Mouse (Mus musculus) heart, postnatal 25 days (tissue): ENCODE data around the gene Derl3. TPM values are rescaled to one million over a fixed set of nuclear protein-coding genes. Genes with fewer than 3 reads are reported as not detected.
A peak's percentile ranks its signal among the peaks of the same experiment; 100 is the strongest.

Experiments
- DNase-seq: peaks from one replicate; pipeline ENCODE4 v3.0.0; 2022; ENCODE audit warnings: low spot score
- intact Hi-C: fragments of 180-260 bp; cut with DNase I; formaldehyde crosslinking; loops from one replicate; pipeline ENCODE4 v1.15.1; 2025
- total RNA-seq, 2 experiments: library from RNA; stranded (reverse); gene quantifications; 2 replicates each; pipeline ENCODE4 v1.2.3; 2021

Gene Derl3
- total RNA-seq, 2 experiments from 2014 or later, result 0.26 to 0.78 TPM

DNA sequence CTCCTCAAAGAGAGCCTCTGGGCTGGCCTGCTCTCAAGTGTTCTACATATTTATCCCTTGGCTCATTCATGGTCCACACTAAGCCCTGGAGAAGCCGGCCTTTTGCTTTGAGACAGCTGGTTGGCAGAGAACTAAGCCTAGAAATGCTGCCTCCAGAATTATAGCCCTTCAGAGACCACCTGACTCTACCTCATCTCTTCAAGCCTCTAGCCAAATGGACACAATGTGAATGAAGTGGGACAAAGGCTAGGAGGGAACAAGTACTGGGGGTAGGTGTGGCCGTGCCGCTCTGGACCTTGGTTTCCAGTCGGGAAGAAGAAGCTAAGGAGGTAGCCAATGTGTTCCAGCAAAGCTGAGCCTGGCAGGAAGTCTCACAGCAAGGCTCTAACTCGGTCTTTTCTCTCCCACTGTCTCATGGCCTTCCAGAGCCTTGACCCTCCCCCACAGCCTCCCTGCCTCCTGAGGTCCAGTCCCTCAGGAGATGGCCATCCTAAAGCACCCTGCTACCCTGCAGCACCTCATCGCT is 4.9 kb downstream of the Derl3 start:
- intact Hi-C loops, result no loop called here
- no peak for DNase-seq

DNA sequence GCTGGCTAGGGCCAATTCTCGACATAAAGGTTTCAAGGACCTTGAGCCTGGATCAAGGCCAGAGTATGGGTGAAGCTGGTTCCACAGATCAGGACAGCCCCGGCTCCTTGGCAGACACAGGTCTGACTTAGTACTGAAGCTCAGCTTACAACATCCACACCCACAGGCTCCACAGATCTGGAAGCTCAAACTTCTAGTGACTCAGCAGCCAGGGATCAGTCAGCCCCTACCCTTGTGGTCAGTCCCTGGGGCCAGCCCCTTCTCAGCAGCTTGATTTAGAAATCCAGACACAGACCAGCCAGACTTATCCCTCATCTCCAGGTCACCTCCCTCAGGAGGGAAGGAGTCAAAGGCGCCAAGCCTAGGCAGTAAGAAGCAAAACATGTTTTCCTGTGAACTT is 5.6 kb downstream of the Derl3 start:
- intact Hi-C loops, result no loop called here

DNA sequence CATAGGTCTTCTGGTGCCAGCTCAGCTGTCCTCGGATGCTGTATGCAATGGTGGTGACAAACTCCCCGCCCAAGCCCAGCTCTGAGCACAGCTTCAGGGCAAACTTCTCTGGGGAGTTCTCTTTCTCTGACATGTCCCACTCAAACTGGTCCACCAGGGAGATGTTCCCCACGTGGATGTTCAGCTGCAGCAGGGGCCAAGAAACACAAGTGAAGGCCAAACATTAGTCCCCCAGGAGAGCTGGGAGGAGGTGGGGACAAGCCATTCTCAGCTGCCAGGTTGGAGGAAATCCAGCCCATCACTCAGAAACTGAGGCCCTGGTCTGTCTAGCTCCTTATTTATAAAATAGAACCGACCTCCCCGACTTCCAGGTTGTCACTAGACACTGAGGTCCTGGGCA is 11.2 kb downstream of the Derl3 start:
- DNase-seq, result no peak
- intact Hi-C loops, result no loop called here

More for the DNA sequence above, 5.6 kb downstream of the Derl3 start:
- peak; percentile 72 for DNase-seq

DNA sequence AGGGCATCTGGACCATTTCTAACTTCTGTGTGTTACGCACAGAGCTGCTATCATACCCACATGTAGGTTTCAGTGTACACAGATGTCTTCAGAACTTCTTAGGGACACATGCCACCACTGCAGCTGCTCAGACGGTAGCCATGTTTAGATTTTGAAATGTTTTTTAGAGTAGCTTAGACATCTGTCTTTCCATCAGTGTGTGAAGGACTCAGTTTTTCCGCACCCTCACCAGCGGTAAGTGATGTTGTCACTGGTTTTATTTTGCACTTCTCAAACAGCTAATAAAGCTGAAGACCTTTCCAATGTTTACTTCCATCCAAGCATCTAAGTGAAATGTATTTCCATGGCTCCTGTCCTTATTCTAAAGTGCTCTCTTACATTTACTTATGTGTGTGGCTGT is 13.7 kb downstream of the Derl3 start:
- DNase-seq, result no peak
- intact Hi-C loops, result no loop called here

DNA sequence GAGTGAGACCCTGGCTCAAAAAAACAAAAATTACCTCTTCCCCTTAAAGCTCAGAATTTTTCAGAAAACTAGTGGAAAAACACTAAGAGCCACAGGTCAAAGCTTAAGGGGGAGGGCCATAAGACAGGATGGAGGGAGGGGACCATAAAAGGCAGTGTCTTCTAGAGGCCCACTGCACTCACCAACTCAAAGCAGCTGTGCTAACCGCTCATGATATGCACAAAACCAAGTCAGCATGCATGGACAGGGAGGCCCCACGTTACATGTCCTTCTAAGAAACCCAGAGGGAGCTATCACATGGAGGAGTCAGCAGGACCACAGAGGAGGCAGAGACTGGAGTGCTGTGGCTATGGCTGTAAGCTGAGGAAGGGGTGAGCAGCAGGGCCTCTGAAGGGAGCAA is 17.5 kb downstream of the Derl3 start:
- no peak for DNase-seq
- intact Hi-C loops, result no loop called here

DNA sequence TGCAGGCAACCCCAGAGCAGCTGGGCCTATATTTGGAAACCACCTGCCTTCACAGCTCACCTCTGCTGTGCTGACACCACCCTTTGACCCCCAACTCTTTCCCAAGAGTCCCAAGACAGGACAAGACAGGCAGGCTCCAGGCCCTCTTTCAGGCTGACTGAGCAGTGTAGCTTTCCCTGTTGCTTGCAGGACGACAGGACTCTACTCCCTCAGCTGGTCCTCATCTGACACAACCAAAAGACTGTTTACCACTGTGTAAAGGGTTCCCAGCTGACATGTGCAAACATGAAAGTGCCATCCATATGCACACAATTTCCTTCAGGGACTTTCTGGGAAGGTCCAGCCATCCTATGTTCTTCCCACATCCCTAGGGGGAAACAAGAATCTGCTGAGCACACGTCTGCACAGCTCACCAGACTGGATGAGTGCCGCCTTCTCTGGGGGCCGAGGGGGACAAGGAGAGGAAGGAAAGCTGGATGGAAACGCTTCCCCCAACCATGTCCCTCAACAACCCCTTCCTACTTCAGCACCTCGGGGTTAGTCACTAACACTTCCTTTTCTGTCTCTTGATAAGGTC is 19.9 kb downstream of the Derl3 start:
- intact Hi-C loops, result no loop called here
- DNase-seq, result no peak

DNA sequence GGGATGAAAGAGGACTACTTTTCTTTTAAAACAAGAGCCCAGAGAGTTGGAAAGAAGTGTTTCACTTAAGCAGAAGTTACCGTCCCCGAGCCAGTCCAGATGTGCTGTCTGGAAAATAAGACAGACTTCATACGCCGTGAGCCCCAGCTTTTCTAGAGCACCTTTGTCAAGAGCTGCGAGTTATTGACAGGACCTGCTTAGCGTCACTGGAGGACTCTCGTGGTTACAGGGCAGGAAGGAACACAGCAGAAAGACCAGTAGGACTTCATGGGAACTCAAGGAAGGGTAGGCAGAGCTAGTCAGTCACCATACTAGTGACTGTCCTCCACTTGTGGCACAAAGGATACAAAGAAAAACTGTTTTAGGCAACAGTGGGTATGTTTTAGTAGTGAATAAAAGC is 22.3 kb downstream of the Derl3 start:
- DNase-seq, result no peak

DNA sequence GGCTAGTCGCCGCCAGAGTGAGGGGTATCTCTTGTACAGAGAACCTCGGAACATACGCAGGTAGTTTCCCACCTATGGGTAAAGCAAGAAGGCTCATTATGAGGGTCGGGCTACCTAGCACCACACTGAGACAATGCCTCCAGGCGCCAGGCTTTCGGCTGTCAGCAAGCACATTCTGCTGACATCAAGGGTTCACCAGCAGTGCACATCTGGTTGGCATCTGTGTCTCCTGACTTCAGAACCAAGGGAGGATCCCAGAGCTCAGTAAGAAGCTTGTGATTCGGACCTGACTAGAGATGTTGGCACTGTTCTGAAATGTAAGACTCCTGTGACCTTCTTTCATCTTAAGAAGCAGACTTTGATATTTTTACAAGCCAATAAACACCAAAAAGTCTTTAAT is 23.6 kb downstream of the Derl3 start:
- no peak for DNase-seq
- intact Hi-C loops, result no loop called here

More for the DNA sequence above, 22.3 kb downstream of the Derl3 start:
- intact Hi-C loops, result no loop called here

DNA sequence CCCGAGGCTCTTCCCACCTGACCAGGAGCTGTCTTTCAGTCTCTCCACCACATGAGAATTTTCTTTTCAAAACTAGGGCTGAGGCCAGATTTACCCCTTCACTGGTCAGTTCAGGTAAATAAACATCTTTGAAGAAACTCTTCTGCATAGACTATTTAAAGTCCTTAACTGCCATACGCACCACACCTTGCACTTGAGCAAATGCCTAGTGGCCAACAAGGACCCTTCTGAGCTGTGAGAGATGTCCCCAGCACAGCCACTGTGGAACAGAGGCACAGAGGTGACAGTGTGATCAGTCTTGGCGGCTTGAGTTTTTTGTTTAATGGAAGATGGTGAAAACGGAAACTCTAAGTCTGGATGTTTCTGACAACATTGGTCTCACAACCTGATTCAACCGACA is 25.8 kb downstream of the Derl3 start:
- no peak for DNase-seq
- intact Hi-C loops, result loop anchor here (2.0 kb wide), 1 partner anchor 18 kb away; no protein-coding TSS in a partner anchor

DNA sequence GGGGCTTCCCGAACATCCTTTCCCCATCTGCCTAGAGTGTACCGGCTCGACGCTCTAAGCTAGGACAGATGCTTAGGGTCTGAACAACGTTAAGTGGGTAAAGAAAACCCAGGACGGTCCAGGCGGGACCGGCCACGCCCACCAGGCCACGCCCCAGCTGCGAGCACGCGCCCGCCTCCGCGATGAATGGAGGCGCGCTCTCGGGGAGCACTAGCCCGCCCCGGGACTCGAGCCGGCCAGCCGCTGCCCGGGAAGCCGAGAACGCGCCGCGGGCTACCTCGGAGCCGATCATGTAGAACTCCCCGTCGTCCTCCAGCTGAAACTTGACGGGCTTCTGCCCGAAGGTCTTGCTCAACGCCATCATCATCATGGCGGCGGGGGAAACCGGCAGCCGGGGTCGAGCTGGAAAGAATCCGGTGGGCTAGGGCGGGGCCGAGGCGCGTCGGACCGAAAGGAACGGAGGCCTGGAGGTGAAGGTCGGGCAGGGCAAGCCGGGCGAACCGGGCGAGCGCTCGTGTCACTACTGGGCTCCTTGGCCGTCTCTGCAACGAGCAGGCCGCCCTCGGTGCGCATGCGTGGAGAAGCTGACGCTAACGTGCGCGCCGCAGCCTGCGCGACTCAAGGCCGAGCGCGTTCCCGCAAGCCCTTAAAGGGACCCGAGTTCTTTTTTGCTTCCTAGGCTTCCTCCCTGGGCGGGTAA is 28.0 kb downstream of the Derl3 start, which contains the start of gene Smarcb1:
Gene Smarcb1 (minus strand): TSS at position 592 of the 700 bp plus-strand sequence.
- intact Hi-C loops, result loop anchor here (2.0 kb wide), 1 partner anchor 30 kb away; no protein-coding TSS in a partner anchor
- peak; percentile 91 for DNase-seq

DNA sequence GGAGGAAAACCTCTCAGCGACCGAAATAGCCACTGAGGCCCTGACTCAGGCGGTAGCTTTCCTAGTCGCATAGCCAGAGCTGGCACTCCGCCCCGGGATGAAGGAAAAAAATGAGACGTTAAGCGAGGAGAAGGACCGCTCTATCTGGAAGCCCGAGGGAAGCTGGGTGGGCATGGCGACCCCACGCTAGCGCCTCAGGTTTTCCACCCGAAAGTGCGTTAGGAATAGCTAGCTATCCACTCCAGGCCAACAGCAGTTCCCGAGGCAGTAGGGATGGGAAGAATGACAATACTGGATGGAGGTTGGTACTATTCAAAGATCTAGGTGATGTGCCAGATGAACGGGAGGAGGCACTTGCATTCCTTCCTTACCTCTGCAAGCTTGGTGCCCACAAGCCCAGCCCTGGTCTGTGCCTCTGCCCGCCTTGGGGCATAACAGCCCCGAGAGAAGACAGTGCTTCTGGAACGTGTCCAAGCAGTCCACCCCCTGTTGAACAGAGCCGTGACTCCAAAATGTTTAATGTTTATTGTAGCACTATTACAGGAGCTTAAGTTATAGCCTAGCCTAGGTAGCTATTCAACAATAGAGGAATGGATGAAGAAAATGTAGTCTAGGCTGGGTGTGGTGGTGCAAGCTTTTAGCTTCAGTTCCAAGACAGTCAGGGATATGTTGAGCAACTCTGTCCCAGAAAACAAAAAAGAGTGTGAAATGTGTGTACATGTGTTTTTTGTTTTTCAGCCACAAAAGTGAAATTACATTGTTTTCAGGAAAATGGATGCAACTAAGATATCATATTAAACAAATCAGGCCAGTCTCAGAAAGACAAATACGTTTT is 28.7 kb downstream of the Derl3 start:
- no peak for DNase-seq
- intact Hi-C loops, result loop anchor here (2.0 kb wide), 1 partner anchor 29 kb away; no protein-coding TSS in a partner anchor

DNA sequence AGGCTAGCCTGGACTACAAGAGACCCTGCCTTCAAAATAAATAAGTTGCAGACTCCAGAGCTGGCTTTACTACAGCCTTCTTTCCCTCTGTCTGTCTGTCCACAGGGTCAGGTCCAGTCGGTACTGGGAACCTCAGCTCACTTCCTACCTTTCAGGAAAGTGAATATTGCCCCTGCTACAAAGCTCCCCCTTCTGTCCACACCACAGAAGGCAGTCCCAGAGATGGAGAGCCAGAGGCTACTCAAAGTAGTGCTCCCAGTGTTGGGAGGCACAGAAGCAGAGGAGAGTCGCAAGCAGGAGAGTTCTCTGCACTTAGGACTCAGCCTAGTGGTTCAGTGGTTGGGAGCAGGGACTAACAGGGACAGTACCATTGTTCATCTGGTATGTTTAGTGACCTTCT is 31.1 kb downstream of the Derl3 start:
- intact Hi-C loops, result no loop called here

DNA sequence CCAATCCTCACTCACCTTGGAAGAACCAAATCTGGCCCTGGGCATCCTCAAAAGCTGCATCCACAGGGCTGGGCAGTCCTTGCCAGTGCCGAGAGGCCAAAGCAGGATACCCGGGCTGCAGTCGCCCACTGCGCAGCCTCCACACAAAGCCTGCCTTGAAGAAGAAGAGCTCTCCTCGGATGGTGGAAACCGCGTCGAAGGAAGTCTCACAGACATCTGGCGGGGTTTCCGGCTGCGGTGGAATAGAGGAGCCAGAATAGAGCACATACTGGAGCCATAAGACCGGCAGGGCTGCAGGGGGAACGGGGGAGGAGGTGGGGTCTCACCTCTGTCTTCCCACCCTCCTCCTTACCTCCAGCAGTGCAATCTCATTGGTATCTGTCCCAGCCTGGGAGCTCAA is 33.2 kb downstream of the Derl3 start:
- no peak for DNase-seq
- intact Hi-C loops, result no loop called here

More for the DNA sequence above, 31.1 kb downstream of the Derl3 start:
- DNase-seq, result no peak

DNA sequence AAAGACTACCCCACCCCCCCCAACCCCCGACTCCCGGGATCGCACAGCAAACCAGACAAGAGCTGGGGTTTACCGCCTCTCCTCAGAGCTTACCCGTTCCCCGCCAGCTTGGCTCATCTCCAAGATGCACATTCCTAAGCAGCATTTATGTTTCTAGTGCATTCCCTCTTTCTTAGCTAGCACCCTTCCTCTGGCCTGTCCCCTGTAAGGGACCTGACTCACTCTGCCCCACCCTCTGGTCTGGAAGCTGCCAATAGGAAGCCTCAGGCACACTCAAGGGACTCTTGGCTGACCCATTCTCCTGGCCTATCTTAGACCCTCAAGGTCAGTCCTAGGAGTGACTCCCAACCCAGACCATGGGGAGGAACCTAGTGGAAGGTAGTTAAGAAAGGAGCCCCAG is 37.1 kb downstream of the Derl3 start:
- intact Hi-C loops, result no loop called here
- no peak for DNase-seq

DNA sequence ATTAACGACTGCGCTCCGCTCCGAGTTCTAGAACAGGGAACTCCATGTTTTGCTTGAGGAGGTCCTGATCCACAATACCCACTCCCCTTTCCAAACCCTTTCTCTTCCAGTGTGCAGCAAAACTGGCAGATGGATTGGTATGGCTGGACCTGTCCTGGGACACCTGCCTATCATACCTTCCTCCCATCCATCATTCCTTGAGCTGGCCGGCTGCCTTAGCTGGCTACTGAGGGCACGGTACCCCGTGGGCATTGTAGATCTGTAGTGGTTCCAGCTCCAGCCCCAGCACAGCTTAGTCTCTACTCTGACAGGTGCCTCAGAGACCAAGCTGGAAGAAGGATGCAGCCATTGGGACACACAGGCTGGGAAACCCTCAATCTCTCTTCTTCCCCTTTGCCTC is 38.1 kb downstream of the Derl3 start:
- intact Hi-C loops, result no loop called here
- DNase-seq, result no peak

DNA sequence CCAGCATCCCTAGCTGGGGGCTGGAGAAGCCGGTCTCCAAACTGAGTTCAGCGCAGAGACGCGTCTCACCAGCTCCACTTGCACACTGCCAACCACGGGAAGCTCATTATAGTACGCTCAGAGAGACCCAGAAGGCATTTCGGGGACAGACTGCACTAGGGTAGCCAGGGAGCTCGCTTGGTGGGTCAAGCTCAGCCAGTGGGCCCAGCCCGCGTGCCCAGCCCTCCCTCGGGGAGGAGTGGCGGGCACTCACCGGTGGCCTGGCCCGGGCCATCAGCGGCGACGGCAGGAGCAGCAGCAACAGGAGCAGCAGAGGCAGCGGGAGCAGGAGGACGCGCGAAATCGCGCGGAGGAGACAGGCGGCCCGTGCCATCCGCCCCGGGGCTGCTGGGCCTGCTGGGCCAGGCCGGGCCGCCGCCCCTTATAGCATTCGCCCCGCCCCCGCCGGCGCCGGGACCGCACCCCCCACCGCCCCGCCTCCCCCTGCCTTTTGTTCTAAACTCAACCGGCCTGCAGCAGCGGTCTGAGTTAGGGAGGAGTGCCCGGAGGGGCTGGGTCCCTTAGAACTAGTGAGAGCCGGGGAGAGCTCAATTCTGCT is 39.0 kb downstream of the Derl3 start:
- peak; percentile 33 for DNase-seq
- intact Hi-C loops, result no loop called here

DNA sequence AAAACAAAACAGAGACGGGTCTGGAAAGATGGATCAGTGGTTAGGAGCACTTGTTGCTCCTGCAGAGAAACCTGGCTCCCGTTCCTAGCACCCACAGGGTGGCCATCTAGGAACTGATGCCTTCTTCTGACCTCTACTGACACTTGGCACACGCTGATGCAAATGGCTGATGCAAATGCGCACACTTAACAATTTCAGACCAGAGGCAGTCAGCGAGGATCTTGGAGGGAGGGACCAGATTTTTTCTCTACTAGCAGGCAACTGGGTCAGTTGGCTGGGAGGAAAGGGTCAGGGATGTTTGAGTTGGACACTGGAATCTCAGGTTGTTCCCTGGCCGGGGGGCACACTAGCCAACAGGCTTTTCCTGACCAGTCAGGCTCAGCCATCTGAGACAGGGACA is 39.7 kb downstream of the Derl3 start, which contains the start of gene Chchd10:
Gene Chchd10 (plus strand): TSS at position 240 of the 400 bp plus-strand sequence.
- intact Hi-C loops, result no loop called here
- DNase-seq, result no peak

DNA sequence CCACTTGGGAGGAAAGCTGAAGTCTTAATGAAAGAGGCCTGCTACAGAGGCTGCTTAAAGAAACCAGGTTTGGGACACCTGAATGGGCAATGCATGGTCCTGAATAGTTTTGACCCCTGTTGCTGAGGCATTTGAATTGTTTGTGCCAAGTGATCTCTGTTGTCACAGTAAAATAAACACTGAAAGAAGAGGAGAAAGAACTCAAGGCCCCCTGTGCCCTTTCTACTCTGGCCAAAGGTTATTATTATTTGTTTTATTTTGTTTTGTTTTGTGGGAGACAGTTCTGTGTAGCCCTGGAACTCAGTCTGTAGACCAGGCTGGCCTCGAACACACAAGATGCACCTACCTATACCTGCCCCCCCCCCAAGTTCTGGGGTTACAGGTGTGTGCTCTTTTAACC is 41.8 kb downstream of the Derl3 start:
- no peak for DNase-seq
- intact Hi-C loops, result no loop called here

DNA sequence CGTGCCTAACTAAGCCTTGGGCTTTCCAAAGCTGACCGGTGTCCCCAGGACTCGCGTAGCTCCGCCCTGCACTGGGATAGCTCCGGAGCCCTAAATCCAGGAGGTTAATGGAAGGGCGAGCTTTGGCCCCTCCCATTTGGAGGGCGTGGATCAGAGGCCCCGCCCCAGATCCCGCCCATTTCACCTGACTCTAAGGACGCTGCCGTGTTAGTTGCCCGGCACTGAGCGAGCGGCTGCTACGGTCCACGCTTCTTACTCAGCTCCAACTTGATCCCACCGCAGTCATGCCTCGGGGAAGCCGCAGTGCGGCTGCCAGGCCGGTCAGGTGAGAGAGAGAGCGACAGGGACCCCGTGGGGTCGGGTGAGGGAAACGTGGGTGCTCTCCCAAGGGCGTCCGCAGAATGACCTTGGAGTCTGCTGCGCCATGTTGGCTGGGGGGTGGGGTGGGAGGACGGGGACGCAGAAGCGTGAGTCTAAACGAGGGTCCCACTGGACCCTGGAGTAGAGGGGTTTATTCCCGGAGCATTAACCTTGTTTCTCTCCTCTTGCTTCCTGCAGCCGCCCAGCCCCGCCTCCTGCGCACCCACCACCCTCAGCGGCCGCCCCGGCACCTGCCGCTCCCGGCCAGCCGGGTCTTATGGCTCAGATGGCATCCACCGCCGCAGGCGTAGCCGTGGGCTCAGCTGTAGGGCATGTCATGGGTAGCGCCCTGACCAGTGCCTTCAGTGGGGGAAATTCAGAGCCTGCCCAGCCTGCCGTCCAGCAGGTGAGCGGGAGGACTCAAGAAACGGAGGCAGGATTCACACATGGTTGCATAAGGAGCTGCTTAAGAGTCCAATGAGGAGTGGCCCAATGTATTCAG is 42.7 kb downstream of the Derl3 start, which contains the start of gene Mmp11:
Gene Mmp11 (minus strand): TSS at position 817 of the 862 bp plus-strand sequence.
- DNase-seq, result peak; percentile 40
- intact Hi-C loops, result no loop called here
